Comparison of ENCODE assay signal across 18 mouse cellular contexts in the genomic region with DNA sequence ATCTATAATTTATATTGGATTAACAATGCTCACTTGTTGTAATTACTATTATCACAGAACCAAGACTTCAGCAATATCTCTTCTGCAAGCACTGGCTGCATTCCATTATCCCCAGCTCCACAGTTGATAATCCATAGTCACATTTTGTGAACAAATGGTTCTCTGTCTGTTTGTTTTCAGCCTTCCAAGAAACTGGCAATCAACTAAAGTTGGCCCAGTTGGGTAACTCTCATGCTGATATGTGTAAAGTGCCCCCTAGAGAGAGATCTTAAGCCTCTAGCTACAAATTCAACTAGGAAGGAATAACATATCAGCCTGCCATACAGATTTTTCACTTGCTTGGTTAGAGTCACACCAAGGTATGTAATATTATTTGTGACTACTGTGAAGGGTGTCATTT.
A peak's percentile ranks its signal among the peaks of the same experiment; 100 is the strongest.
DNase-seq lines count a peak whose midpoint lies in the region.
"Had no signal": no experiment of that assay in that cellular context is flagged by ENCODE, and none has a peak within 500 bp of the region (broad histone marks: within the 10 kb centered on the region; RNA-seq: fewer than 3 reads in every experiment).

No protein-coding gene starts in this region.

- DNase-seq in cerebellum, postnatal 10 days, result peak; percentile 7 to 21
- DNase-seq in cerebellum, adult 11 months, result no peak
- DNase-seq in layer of hippocampus, adult 11-12 months (ENCODE audit: low spot score), result peak; percentile 26
- DNase-seq in layer of hippocampus, postnatal 25 days (ENCODE audit: extremely low spot score in 1 of 2, low spot score in 1 of 2), result no peak
- DNase-seq in layer of hippocampus, adult 8-10 months (ENCODE audit: low spot score in 2 of 2), result peak; percentile 20 to 23
- peak; percentile 18 for DNase-seq in telencephalon, adult 2 months (ENCODE audit: low read depth, low spot score)
- no peak for DNase-seq in urinary bladder, postnatal 10 days (ENCODE audit: low spot score)
- DNase-seq in kidney, postnatal 25 days, result no peak
- DNase-seq: adrenal gland, postnatal 10 days; embryo, embryonic 11 days; gastrocnemius, adult 2 months; gastrocnemius, postnatal 36 days; heart, adult 18-20 months; heart, postnatal 36 days; kidney, postnatal 14 days; liver; lung, postnatal 36 days; right cerebral cortex, postnatal 4 days had no signal

Comparison
In these comparisons a context has a peak if more than half of its experiments do, and no peak if none do; other contexts are left out.
1. DNase-seq: peak in cerebellum, postnatal 10 days (2 of 2), layer of hippocampus, adult 11-12 months (single experiment), layer of hippocampus, adult 8-10 months (2 of 2) and telencephalon, adult 2 months (single experiment); none in cerebellum, adult 11 months (single experiment), layer of hippocampus, postnatal 25 days (0 of 2), urinary bladder, postnatal 10 days (single experiment) and kidney, postnatal 25 days (0 of 2).